Mouse (Mus musculus): ENCODE results near the gene Anxa5. TPM values are rescaled to one million over a fixed set of nuclear protein-coding genes. Genes with fewer than 3 reads are reported as not detected.
A peak's percentile ranks its signal among the peaks of the same experiment; 100 is the strongest.

The Anxa5 gene
- polyA plus RNA-seq, 1 experiment from 2014 or later = 244 TPM

GRCm38 (mm10) chr3:36446918-36447317, 28.8 kb downstream of the Anxa5 start:
- WGBS = 84% methylated on average over 6 of the region's 6 CpGs
- no peak overlapping the region for H3K9ac ChIP-seq (ENCODE audit: low read depth, low read length)

GRCm38 (mm10) chr3:36446506-36446905, 29.2 kb downstream of the Anxa5 start:
- H3K9me3 ChIP-seq (ENCODE audit: control insufficient read depth, low read length) = no peaks in the 10 kb centered on the region
- no peak overlapping the region for H3K4me2 ChIP-seq (replicated peaks; ENCODE audit: low read depth, low read length)
- no peak for ATAC-seq (ENCODE audit: low FRiP score, low TSS enrichment)
- WGBS = 88% methylated on average over 5 of the region's 5 CpGs
- H3K4me1 ChIP-seq (ENCODE audit: control insufficient read depth, insufficient read depth, low read length) = 0 out of 2 replicates have a peak, but pooled peaks cover 4% of the 10 kb centered on the region
- H3K36me3 ChIP-seq (ENCODE audit: control insufficient read depth, insufficient read depth, low read length) = peaks cover 21% of the 10 kb centered on the region
- no peaks in the 10 kb centered on the region for H3K27me3 ChIP-seq (ENCODE audit: control insufficient read depth, insufficient read depth, low read length)
- H3K27ac ChIP-seq (ENCODE audit: low read depth, low read length) = no peak overlapping the region
- H3K9ac ChIP-seq (ENCODE audit: low read depth, low read length) = no peak overlapping the region
- H3K4me3 ChIP-seq (ENCODE audit: low read length) = no peak overlapping the region

More at GRCm38 (mm10) chr3:36446918-36447317, 28.8 kb downstream of the Anxa5 start:
- Histone ChIP-seq H3K36me3 (ENCODE audit: control insufficient read depth, insufficient read depth, low read length) (peaks cover 25% of the 10 kb centered on the region), H3K27me3 (ENCODE audit: control insufficient read depth, insufficient read depth, low read length) (no peaks in the 10 kb centered on the region), H3K9me3 (ENCODE audit: control insufficient read depth, low read length) (no peaks in the 10 kb centered on the region), H3K27ac (ENCODE audit: low read depth, low read length) (no peak overlapping the region), H3K4me1 (ENCODE audit: control insufficient read depth, insufficient read depth, low read length) (0 out of 2 replicates have a peak, but pooled peaks cover 4% of the 10 kb centered on the region), H3K4me3 (ENCODE audit: low read length) (no peak overlapping the region), H3K4me2 (replicated peaks; ENCODE audit: low read depth, low read length) (no peak overlapping the region)
- no peak for ATAC-seq (ENCODE audit: low FRiP score, low TSS enrichment)

DNA sequence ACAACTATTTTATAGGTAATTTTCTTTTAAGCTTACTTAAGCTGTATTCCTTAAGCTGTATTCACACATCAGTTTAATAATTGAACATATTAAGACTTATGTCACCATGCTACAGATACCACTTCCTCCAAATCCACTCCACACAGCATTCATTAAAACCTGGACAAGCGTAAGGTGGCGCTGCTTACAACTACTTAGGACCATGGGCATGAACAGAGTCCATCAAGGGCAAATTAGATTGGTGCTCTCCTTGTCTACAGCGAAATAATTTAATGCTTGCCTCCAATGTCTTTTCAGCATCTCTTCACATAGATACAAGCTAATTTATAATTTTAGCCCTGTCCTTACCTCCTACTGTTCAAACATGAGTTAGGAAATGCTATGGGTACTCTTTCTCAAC, 29.7 kb downstream of the Anxa5 start:
- ATAC-seq (ENCODE audit: low FRiP score, low TSS enrichment) = no peak
- H3K9me3 ChIP-seq (ENCODE audit: control insufficient read depth, low read length) = no peaks in the 10 kb centered on the region
- no peak overlapping the region for H3K4me2 ChIP-seq (replicated peaks; ENCODE audit: low read depth, low read length)
- WGBS = 94% methylated on average over 3 of the region's 3 CpGs
- peaks cover 21% of the 10 kb centered on the region for H3K36me3 ChIP-seq (ENCODE audit: control insufficient read depth, insufficient read depth, low read length)
- H3K27ac ChIP-seq (ENCODE audit: low read depth, low read length) = no peak overlapping the region
- H3K4me1 ChIP-seq (ENCODE audit: control insufficient read depth, insufficient read depth, low read length) = 0 out of 2 replicates have a peak, but pooled peaks cover 4% of the 10 kb centered on the region
- H3K9ac ChIP-seq (ENCODE audit: low read depth, low read length) = no peak overlapping the region
- H3K4me3 ChIP-seq (ENCODE audit: low read length) = no peak overlapping the region
- H3K27me3 ChIP-seq (ENCODE audit: control insufficient read depth, insufficient read depth, low read length) = no peaks in the 10 kb centered on the region

DNA sequence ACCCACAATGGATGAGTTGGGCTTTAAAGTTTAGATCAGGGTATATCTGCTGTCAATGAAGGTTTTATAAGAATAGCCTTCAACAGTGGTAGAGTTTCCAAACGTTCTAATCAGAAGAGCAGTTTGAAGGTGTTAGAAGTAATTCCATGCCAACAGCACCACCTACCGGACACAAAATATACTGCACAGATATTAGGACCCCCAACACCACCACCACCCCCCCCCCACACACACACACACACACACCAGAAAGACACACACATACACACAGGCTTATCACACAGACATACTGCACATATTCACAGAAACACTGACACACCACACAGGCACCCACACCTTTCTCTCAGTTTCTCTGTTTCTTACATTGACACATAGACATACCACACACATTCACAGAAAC, 33.3 kb downstream of the Anxa5 start:
- no peak overlapping the region for H3K9ac ChIP-seq (ENCODE audit: low read depth, low read length)
- no peak overlapping the region for H3K4me2 ChIP-seq (replicated peaks; ENCODE audit: low read depth, low read length)
- no peak overlapping the region for H3K4me3 ChIP-seq (ENCODE audit: low read length)
- WGBS = 0% methylated on average over 2 of the region's 2 CpGs
- H3K36me3 ChIP-seq (ENCODE audit: control insufficient read depth, insufficient read depth, low read length) = peaks cover under 1% of the 10 kb centered on the region; the same call in 1 of the 2 replicates
- peak; percentile 50; the same call in 1 of the 2 replicates for ATAC-seq (ENCODE audit: low FRiP score, low TSS enrichment)
- H3K27ac ChIP-seq (ENCODE audit: low read depth, low read length) = no peak overlapping the region
- H3K9me3 ChIP-seq (ENCODE audit: control insufficient read depth, low read length) = no peaks in the 10 kb centered on the region
- H3K27me3 ChIP-seq (ENCODE audit: control insufficient read depth, insufficient read depth, low read length) = no peaks in the 10 kb centered on the region
- H3K4me1 ChIP-seq (ENCODE audit: control insufficient read depth, insufficient read depth, low read length) = 0 out of 2 replicates have a peak, but pooled peaks cover 5% of the 10 kb centered on the region

DNA sequence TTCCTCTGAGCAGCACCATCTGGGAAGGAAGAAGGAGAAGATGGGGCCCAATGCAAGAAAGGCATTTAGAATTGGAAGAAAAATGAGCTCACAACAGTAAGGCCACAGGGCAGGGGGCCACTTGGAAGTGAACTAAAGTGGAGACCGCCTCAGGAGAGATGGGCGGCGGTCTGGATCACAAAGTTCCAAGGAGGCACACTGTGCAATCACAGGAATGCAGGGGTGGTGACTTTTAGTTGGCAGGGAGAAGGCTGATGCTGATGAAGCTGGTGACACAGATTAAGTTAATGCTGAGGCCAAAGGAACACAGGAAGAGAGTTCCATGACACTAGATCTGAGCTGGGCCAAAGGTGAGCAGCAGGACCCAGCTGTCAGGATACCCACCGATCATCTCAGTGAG, 35.4 kb downstream of the Anxa5 start:
- 45% methylated on average over 4 of the region's 4 CpGs for WGBS
- H3K4me3 ChIP-seq (ENCODE audit: low read length) = no peak overlapping the region
- H3K27me3 ChIP-seq (ENCODE audit: control insufficient read depth, insufficient read depth, low read length) = no peaks in the 10 kb centered on the region
- H3K4me2 ChIP-seq (replicated peaks; ENCODE audit: low read depth, low read length) = no peak overlapping the region
- no peaks in the 10 kb centered on the region for H3K9me3 ChIP-seq (ENCODE audit: control insufficient read depth, low read length)
- no peak overlapping the region for H3K27ac ChIP-seq (ENCODE audit: low read depth, low read length)
- no peak overlapping the region for H3K9ac ChIP-seq (ENCODE audit: low read depth, low read length)
- 0 out of 2 replicates have a peak, but pooled peaks cover 5% of the 10 kb centered on the region for H3K4me1 ChIP-seq (ENCODE audit: control insufficient read depth, insufficient read depth, low read length)
- no peaks in the 10 kb centered on the region for H3K36me3 ChIP-seq (ENCODE audit: control insufficient read depth, insufficient read depth, low read length)
- no peak for ATAC-seq (ENCODE audit: low FRiP score, low TSS enrichment)

DNA sequence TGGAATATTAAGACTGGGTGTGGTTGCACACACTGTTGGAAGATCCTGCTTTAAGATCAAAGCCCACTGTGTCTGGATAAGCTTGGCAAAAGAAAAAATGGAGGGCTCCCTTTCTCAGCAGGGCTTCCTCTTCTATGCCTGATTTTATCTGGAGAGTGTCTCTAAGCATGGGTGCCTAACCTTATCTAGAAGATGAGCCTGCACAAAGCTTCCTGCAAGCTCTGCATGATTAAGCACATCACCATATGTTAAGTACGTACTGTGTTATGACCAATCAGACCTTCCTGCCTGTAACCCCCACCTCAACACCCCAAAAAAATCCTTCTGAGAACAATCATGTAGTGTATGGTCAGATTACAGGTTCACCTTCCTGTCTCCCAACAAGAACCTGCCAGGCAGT, 45.3 kb downstream of the Anxa5 start:
- ATAC-seq (ENCODE audit: low FRiP score, low TSS enrichment) = no peak
- no peak overlapping the region for H3K4me2 ChIP-seq (replicated peaks; ENCODE audit: low read depth, low read length)
- 75% methylated on average over 1 of the region's 1 CpGs for WGBS

GRCm38 (mm10) chr3:36427386-36427785, 48.3 kb downstream of the Anxa5 start:
- no peak for ATAC-seq (ENCODE audit: low FRiP score, low TSS enrichment)
- WGBS = 96% methylated on average over 8 of the region's 8 CpGs
- Histone ChIP-seq H3K27me3 (ENCODE audit: control insufficient read depth, insufficient read depth, low read length) (no peaks in the 10 kb centered on the region), H3K27ac (ENCODE audit: low read depth, low read length) (no peak overlapping the region), H3K9ac (ENCODE audit: low read depth, low read length) (no peak overlapping the region), H3K36me3 (ENCODE audit: control insufficient read depth, insufficient read depth, low read length) (no peaks in the 10 kb centered on the region), H3K4me2 (replicated peaks; ENCODE audit: low read depth, low read length) (no peak overlapping the region), H3K4me1 (ENCODE audit: control insufficient read depth, insufficient read depth, low read length) (no peaks in the 10 kb centered on the region), H3K4me3 (ENCODE audit: low read length) (no peak overlapping the region), H3K9me3 (ENCODE audit: control insufficient read depth, low read length) (no peaks in the 10 kb centered on the region)

More for the DNA sequence above, 45.3 kb downstream of the Anxa5 start:
- Histone ChIP-seq H3K9ac (ENCODE audit: low read depth, low read length) (no peak overlapping the region), H3K9me3 (ENCODE audit: control insufficient read depth, low read length) (no peaks in the 10 kb centered on the region), H3K4me3 (ENCODE audit: low read length) (no peak overlapping the region), H3K4me1 (ENCODE audit: control insufficient read depth, insufficient read depth, low read length) (no peaks in the 10 kb centered on the region), H3K27me3 (ENCODE audit: control insufficient read depth, insufficient read depth, low read length) (no peaks in the 10 kb centered on the region), H3K27ac (ENCODE audit: low read depth, low read length) (no peak overlapping the region), H3K36me3 (ENCODE audit: control insufficient read depth, insufficient read depth, low read length) (no peaks in the 10 kb centered on the region)

DNA sequence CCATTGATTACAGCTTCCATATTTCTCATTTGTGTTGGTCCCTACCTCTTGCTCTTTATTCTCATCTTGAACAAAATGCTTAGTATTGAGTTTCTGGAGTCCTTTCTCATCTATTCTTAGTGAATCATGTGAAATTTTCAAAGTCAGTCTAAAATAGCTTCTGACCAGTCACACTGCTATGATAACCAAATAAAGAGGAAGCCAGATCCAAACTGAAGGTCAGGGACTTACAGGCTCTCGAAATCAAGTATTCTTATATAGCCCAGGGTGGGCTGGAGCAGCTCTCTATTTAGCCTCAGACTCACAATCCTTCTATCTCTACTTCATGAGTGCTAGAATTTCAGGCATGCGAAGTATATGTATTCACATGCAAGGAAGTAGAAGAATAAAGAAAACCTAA, 66.2 kb downstream of the Anxa5 start:
- no peak for ATAC-seq (ENCODE audit: low FRiP score, low TSS enrichment)
- Histone ChIP-seq H3K4me1 (ENCODE audit: control insufficient read depth, insufficient read depth, low read length) (no peaks in the 10 kb centered on the region), H3K27me3 (ENCODE audit: control insufficient read depth, insufficient read depth, low read length) (no peaks in the 10 kb centered on the region), H3K4me3 (ENCODE audit: low read length) (no peak overlapping the region), H3K9ac (ENCODE audit: low read depth, low read length) (no peak overlapping the region), H3K9me3 (ENCODE audit: control insufficient read depth, low read length) (no peaks in the 10 kb centered on the region), H3K27ac (ENCODE audit: low read depth, low read length) (no peak overlapping the region), H3K4me2 (replicated peaks; ENCODE audit: low read depth, low read length) (no peak overlapping the region), H3K36me3 (ENCODE audit: control insufficient read depth, insufficient read depth, low read length) (no peaks in the 10 kb centered on the region)
- WGBS = 83% methylated on average over 2 of the region's 2 CpGs

DNA sequence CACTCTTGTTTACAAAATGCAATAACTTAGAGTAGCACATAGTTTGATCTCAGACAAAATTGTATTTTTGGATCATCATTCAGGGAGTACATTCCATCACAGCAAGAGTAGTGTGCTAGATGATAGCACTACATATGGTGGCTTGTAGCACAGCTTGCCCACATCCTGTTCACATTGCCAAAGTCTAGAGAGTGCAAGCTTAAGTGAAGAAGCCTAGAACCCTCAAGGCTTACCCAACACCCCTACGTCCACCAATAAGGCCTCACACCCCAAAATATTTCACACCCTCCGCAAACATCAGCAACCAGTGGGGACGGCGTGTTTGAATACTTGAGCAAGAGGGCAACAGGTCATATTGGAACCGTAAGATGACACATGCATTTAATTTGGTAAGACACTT, 68.7 kb downstream of the Anxa5 start:
- ATAC-seq (ENCODE audit: low FRiP score, low TSS enrichment) = no peak
- 95% methylated on average over 5 of the region's 5 CpGs for WGBS
- Histone ChIP-seq H3K27me3 (ENCODE audit: control insufficient read depth, insufficient read depth, low read length) (no peaks in the 10 kb centered on the region), H3K36me3 (ENCODE audit: control insufficient read depth, insufficient read depth, low read length) (no peaks in the 10 kb centered on the region), H3K4me3 (ENCODE audit: low read length) (no peak overlapping the region), H3K4me1 (ENCODE audit: control insufficient read depth, insufficient read depth, low read length) (no peaks in the 10 kb centered on the region), H3K27ac (ENCODE audit: low read depth, low read length) (no peak overlapping the region), H3K4me2 (replicated peaks; ENCODE audit: low read depth, low read length) (no peak overlapping the region), H3K9ac (ENCODE audit: low read depth, low read length) (no peak overlapping the region), H3K9me3 (ENCODE audit: control insufficient read depth, low read length) (no peaks in the 10 kb centered on the region)
